Mouse (Mus musculus) heart, postnatal 14 days (tissue): ENCODE measurements around the gene Ppef1. TPM values are rescaled to one million over a fixed set of nuclear protein-coding genes. Genes with fewer than 3 reads are reported as not detected.

Experiments used
- DNase-seq, 2 experiments: peaks; one replicate each; pipeline ENCODE4 v3.0.0; 2021 to 2022
- intact Hi-C: fragments of 180-260 bp; cut with DNase I; formaldehyde crosslinking; loops from one replicate; pipeline ENCODE4 v1.15.1; 2025
- total RNA-seq, 2 experiments: library from RNA; stranded (reverse); gene quantifications; 2 replicates each; pipeline ENCODE4 v1.2.3; 2021

Ppef1 gene
- total RNA-seq, 2 experiments from 2014 or later, result not detected

- intact Hi-C loops, result no loop called here
- DNase-seq, result peak in 1 of 2 experiments; percentile 30
Observed at GRCm38 (mm10) chrX:160598562-160599458, 136.8 kb downstream of the Ppef1 start.

GRCm38 (mm10) chrX:160598055-160598454, 137.5 kb downstream of the Ppef1 start:
- no peak for DNase-seq
- intact Hi-C loops, result no loop called here

DNA sequence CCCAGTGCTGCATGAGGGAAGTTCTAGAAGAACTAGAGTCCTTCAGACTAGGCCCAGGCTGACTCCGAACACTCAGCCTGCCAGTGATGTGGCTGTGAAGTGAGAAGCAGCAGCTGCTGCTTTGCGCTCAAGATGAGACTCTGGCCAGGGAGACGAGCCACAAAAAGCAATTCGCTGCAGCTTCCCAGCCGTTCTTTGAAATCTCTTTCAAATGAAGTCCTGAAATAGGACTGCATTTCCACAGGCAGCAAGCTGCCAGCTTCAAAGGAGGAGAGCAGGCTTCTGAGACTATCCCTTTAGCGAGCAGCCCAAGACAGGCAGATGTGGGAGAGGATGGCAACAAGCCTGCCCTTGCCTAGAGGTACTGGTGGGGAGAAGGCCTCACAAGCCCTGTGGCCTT, 142.6 kb downstream of the Ppef1 start:
- no peak for DNase-seq
- intact Hi-C loops, result no loop called here

GRCm38 (mm10) chrX:160590147-160590546, 145.4 kb downstream of the Ppef1 start:
- DNase-seq, result no peak
- intact Hi-C loops, result no loop called here

- intact Hi-C loops, result loop anchor here (10.0 kb wide), 1 partner anchor 176 kb away; the partner anchor contains the start of gene Rs1
- no peak for DNase-seq
Observed at GRCm38 (mm10) chrX:160588523-160588922, 147.0 kb downstream of the Ppef1 start.

- intact Hi-C loops, result loop anchor here (10.0 kb wide), 1 partner anchor 180 kb away; the partner anchor contains the start of gene Rs1
- DNase-seq, result no peak
Observed at GRCm38 (mm10) chrX:160585110-160585509, 150.5 kb downstream of the Ppef1 start.

GRCm38 (mm10) chrX:160584148-160584838, 151.3 kb downstream of the Ppef1 start:
- no peak for DNase-seq
- intact Hi-C loops, result loop anchor here (5.0 to 10.0 kb wide), 2 partner anchors 181 to 448 kb away; partner anchors contain the start of gene Rs1

DNA sequence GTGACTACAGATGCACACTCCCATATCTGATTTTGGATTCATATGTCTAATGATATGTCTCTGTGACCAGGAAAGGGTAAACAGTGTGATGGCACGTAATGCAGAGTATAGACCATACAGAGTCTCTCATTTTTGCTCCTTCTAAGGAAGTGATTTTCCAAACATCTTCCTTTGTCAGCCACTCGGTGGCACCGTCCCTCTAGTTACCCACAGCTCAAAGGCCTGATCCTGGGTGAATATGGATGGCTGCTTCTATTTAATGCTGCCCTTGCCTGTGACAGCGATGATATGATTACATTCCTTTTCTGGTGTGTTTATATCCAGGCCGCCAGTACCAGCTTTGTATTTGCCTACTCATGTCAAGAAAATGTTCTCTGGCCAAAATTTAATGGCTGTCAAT, 152.0 kb downstream of the Ppef1 start:
- intact Hi-C loops, result loop anchor here (5.0 to 10.0 kb wide), 2 partner anchors 181 to 449 kb away; partner anchors contain the start of gene Rs1
- peak in 1 of 2 experiments; percentile 23 for DNase-seq

Other genes with a start within 250 kb of the Ppef1 start
- gene Phka2, start 233.6 kb downstream of the Ppef1 start, total RNA-seq, result 10 to 100 TPM; 11.7 to 16.4 TPM
- gene Rs1, start 32.2 kb upstream of the Ppef1 start, total RNA-seq, result under 1 TPM; 0.29 to 0.57 TPM
- gene Gja6, start 171.3 kb upstream of the Ppef1 start, total RNA-seq, result under 1 TPM; 0.14 to 0.32 TPM